Mouse (Mus musculus) kidney, postnatal 14 days (tissue): ENCODE data around the gene Astn1.

ENCODE experiments used
- DNase-seq: peaks from one replicate; pipeline ENCODE4 v3.0.0; 2022; ENCODE audit warnings: mixed read lengths

Gene Astn1

GRCm38 (mm10) chr1:158421451-158421850, 59.4 kb downstream of the Astn1 start:
- DNase-seq: no peak

GRCm38 (mm10) chr1:158422739-158423138, 60.7 kb downstream of the Astn1 start:
- DNase-seq: no peak

- DNase-seq: no peak
Measured at GRCm38 (mm10) chr1:158446071-158446470, 84.0 kb downstream of the Astn1 start.

- DNase-seq: no peak
Measured at GRCm38 (mm10) chr1:158447956-158448355, 85.9 kb downstream of the Astn1 start.

- no peak for DNase-seq
Measured at GRCm38 (mm10) chr1:158452675-158453074, 90.6 kb downstream of the Astn1 start.

GRCm38 (mm10) chr1:158453587-158453986, 91.5 kb downstream of the Astn1 start:
- no peak for DNase-seq

GRCm38 (mm10) chr1:158463975-158464374, 101.9 kb downstream of the Astn1 start:
- DNase-seq: no peak

- DNase-seq: no peak
Measured at GRCm38 (mm10) chr1:158465286-158465685, 103.2 kb downstream of the Astn1 start.

GRCm38 (mm10) chr1:158477841-158478240, 115.8 kb downstream of the Astn1 start:
- DNase-seq: no peak

- DNase-seq: no peak
Measured at GRCm38 (mm10) chr1:158480285-158480684, 118.2 kb downstream of the Astn1 start.

GRCm38 (mm10) chr1:158483733-158484132, 121.7 kb downstream of the Astn1 start:
- DNase-seq: no peak

GRCm38 (mm10) chr1:158489521-158490021, 127.5 kb downstream of the Astn1 start:
- DNase-seq: no peak

- no peak for DNase-seq
Measured at GRCm38 (mm10) chr1:158490175-158490574, 128.1 kb downstream of the Astn1 start.

- DNase-seq: no peak
Measured at GRCm38 (mm10) chr1:158493289-158493688, 131.2 kb downstream of the Astn1 start.

- no peak for DNase-seq
Measured at GRCm38 (mm10) chr1:158500140-158500539, 138.1 kb downstream of the Astn1 start.

- no peak for DNase-seq
Measured at GRCm38 (mm10) chr1:158501019-158501418, 138.9 kb downstream of the Astn1 start.

GRCm38 (mm10) chr1:158507610-158508009, 145.5 kb downstream of the Astn1 start:
- DNase-seq: no peak

GRCm38 (mm10) chr1:158509112-158509855, 147.2 kb downstream of the Astn1 start:
- DNase-seq: peak; percentile 22

- no peak for DNase-seq
Measured at GRCm38 (mm10) chr1:158510478-158511207, 148.6 kb downstream of the Astn1 start.

- no peak for DNase-seq
Measured at GRCm38 (mm10) chr1:158512089-158512488, 150.0 kb downstream of the Astn1 start.

- DNase-seq: no peak
Measured at GRCm38 (mm10) chr1:158512636-158513035, 150.6 kb downstream of the Astn1 start.

- no peak for DNase-seq
Measured at GRCm38 (mm10) chr1:158513572-158513971, 151.5 kb downstream of the Astn1 start.

- DNase-seq: no peak
Measured at GRCm38 (mm10) chr1:158516558-158516957, 154.5 kb downstream of the Astn1 start.

- no peak for DNase-seq
Measured at GRCm38 (mm10) chr1:158536195-158536594, 174.1 kb downstream of the Astn1 start.
